Mouse (Mus musculus): ENCODE results near the gene Ces2f. TPM values are rescaled to one million over a fixed set of nuclear protein-coding genes. Genes with fewer than 3 reads are reported as not detected.

Ces2f gene
- not detected for polyA plus RNA-seq (2017; shearing (Covaris generic))

GRCm38 (mm10) chr8:104947056-104947455, at the start of gene Ces2f:
TSS of gene Ces2f (plus strand) at chr8:104947356.

DNA sequence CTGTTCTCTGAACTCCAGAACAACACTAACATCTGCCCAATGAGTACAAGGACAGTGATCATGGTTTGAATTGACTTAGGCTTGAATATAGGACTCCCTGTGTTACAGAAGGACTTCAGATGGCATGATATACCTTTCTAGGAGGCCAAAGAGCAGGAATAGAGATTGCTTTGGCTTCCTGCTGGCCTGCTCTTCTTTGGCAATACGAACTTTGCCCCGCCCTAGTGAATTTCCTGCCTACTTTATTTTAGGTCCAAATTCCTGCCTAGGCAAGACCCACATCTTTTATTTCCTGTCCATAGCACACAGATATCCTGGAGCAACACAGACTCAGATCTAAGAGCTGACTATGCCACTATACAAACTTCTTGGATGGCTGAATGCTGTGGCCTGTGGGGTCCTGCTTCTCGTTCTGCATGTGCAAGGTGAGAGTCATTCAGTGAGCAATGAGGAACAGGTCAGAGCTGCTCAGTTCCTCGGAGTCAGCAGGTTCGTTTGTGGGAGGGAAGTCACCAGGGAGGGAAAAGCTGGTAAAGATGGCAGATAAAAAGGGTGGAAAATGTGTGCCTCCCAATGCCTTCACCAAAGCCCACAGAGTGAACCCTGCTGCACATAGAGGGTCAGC, 21.1 kb upstream of the Ces2f start, which contains the start of gene Ces2e:
TSS of gene Ces2e (plus strand) at position 289 of the 625 bp plus-strand sequence.

DNA sequence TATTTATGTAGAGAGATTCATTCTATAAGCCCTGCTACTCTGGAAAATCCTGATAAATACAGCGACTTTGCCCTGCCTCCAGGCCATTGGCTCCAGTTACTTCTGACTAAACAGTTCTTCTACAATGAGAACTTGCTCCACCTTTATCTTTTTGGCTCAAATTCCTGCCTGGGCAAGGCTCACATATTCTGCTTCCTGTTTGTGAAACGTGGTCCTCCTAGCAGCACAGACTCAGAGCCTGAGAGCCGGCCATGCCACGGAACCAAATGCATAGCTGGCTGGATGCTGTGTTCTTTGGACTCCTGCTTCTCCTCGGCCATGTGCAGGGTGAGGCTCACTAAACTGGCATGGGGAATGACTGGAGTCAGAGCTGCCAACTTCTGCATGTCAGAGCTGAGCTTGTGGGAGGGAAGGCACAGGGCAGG, 14.4 kb downstream of the Ces2f start, which contains the start of gene Ces2g:
TSS of gene Ces2g (plus strand) at position 182 of the 425 bp plus-strand sequence.

GRCm38 (mm10) chr8:105000586-105000985, 53.4 kb downstream of the Ces2f start, which contains the start of gene Ces2h:
TSS of gene Ces2h (plus strand) at chr8:105000853.

Other genes starting within 250 kb of the Ces2f start
- gene Ces2a, start 213.4 kb upstream of the Ces2f start, polyA plus RNA-seq (2017; shearing (Covaris generic)) = not detected
- gene Ces2b, start 115.8 kb upstream of the Ces2f start, polyA plus RNA-seq (2017; shearing (Covaris generic)) = not detected
- gene Ces2c, start 100.3 kb upstream of the Ces2f start, polyA plus RNA-seq (2017; shearing (Covaris generic)) = 26.2 TPM
- gene Ces2e, start 21.1 kb upstream of the Ces2f start, polyA plus RNA-seq (2017; shearing (Covaris generic)) = not detected
- gene Ces2g, start 14.4 kb downstream of the Ces2f start, polyA plus RNA-seq (2017; shearing (Covaris generic)) = 0.10 TPM
- not detected for gene Ces2h, start 53.5 kb downstream of the Ces2f start, polyA plus RNA-seq (2017; shearing (Covaris generic))
- gene Ces3a, start 101.2 kb downstream of the Ces2f start, polyA plus RNA-seq (2017; shearing (Covaris generic)) = not detected
- gene Ces3b, start 136.4 kb downstream of the Ces2f start, polyA plus RNA-seq (2017; shearing (Covaris generic)) = not detected
- not detected for gene Ces4a, start 184.4 kb downstream of the Ces2f start, polyA plus RNA-seq (2017; shearing (Covaris generic))
- gene Cbfb, start 223.3 kb downstream of the Ces2f start, polyA plus RNA-seq (2017; shearing (Covaris generic)) = 22.2 TPM